Mouse (Mus musculus) cortical plate, adult 2 months (tissue): ENCODE results near the gene Dnmt1.

Experiments
- CTCF ChIP-seq: fragments of 200-500 bp; IDR thresholded peaks from 2 replicates; pipeline ENCODE4 v1.5.1; 2011; ENCODE audit warnings: mild to moderate bottlenecking, control low read depth, low read length; ENCODE audit not compliant: insufficient read depth; ENCODE audit errors: extremely low read depth
- POLR2A ChIP-seq: fragments of 200-500 bp; IDR thresholded peaks from 2 replicates; pipeline ENCODE4 v1.6.1; 2011; ENCODE audit warnings: mild to moderate bottlenecking, low read length, control low read depth; ENCODE audit not compliant: insufficient read depth; ENCODE audit errors: extremely low read depth

DNA sequence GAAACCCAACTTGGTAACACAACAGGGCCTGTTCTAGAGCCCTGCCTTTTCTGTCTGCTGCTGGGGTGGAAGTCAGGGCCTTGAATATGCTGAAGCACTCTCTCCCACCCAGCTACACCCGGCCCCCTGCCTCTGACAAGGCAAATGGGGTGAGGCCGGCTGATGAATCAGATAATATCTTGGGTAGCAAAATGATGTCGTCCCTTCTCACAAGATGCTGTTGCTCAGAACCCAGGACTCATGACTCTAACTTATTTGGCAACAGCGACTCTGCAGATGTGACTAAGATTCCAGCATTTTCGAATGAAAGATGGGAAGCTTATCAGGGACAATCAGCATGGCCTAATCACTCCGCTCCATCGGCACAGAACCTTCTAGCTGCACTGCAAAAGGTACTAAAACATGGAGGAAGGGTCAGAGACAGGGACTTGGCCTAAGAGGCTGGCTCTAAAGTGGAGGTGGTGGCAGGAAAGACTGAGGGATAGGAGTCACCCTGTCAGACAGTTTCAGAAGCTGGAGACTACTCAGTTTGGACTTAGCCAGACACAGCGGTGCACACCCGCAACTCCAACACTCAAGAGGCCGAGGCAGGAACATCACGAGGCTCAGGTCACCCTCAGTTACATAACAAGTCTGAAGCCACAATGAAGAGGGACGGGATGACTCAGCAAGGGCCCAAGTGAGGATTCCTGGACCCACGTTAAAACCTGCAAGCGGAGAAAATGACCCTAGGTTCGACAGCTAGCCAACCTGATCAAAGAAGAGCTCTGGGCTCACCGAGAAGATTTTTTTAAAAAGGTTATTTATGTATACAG is 13.4 kb downstream of the Dnmt1 start:
- TF ChIP-seq CTCF: no peak
- no peak for TF ChIP-seq POLR2A
